Mouse (Mus musculus): ENCODE measurements around the gene Mcat. TPM values are rescaled to one million over a fixed set of nuclear protein-coding genes. Genes with fewer than 3 reads are reported as not detected.

The Mcat gene
- polyA plus RNA-seq, 1 experiment = 30.3 TPM

DNA sequence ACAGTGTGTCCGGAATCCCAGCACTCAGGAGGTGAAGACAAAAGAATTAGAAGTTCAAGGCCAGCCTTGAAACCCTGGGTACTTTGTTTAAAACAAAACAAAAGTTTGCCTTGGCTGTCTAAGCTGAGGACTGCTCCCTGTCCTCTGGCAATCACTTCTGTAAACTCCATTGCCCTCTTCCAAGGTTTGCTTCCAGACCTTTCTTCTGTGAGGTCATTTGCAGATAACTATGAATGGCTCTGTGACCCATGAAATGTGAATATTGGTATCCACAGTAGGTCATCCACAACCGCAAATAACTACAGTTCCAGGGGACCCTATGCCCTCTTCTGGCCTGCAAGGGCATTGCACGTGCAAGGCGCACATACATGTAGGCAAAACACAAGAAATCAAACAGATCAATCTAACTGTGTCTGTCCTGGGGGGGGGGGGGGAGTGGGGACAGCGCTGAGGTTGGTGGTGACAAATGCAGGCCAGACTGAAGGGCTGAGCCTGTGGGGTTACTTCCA, 31.6 kb downstream of the Mcat start:
- no peak for TF ChIP-seq GATA1 (IDR thresholded peaks at IDR 0.05; ENCODE audit: low read length)

GRCm38 (mm10) chr15:83530688-83531087, 32.9 kb downstream of the Mcat start:
- TF ChIP-seq GATA1 (IDR thresholded peaks at IDR 0.05; ENCODE audit: low read length) = no peak

- TF ChIP-seq GATA1 (IDR thresholded peaks at IDR 0.05; ENCODE audit: low read length) = no peak
Measured at GRCm38 (mm10) chr15:83530233-83530632, 33.4 kb downstream of the Mcat start.

GRCm38 (mm10) chr15:83529765-83530164, 33.8 kb downstream of the Mcat start:
- TF ChIP-seq GATA1 (IDR thresholded peaks at IDR 0.05; ENCODE audit: low read length) = no peak

- TF ChIP-seq GATA1 (IDR thresholded peaks at IDR 0.05; ENCODE audit: low read length) = no peak
Measured at GRCm38 (mm10) chr15:83528892-83529291, 34.7 kb downstream of the Mcat start.

DNA sequence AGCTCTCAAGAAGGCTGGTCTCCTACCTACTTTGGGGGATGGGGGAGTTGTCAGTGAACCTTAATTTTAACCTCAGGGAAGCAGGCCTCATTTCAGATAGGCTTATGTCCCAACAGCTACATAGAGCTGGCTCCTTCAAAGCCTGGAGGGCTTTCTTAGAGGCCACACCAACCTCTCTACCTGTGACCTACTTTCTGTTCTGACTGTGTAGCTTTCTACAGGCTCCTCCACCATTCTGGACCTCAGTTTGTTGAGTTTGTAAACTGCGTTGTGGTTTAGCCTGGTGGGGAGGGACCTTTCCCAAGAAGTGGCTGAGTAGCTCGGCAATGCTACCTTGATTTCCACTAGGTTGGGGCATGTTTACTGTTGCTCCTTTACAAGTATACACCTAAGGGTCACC, 35.8 kb downstream of the Mcat start:
- TF ChIP-seq GATA1 (IDR thresholded peaks at IDR 0.05; ENCODE audit: low read length) = no peak

GRCm38 (mm10) chr15:83527092-83527437, 36.5 kb downstream of the Mcat start:
- no peak for TF ChIP-seq GATA1 (IDR thresholded peaks at IDR 0.05; ENCODE audit: low read length)

GRCm38 (mm10) chr15:83526424-83527091, 37.0 kb downstream of the Mcat start, which contains the start of gene Bik:
Gene Bik, plus strand, starts transcription at chr15:83526862.
- no peak for TF ChIP-seq GATA1 (IDR thresholded peaks at IDR 0.05; ENCODE audit: low read length)

- TF ChIP-seq GATA1 (IDR thresholded peaks at IDR 0.05; ENCODE audit: low read length) = no peak
Measured at GRCm38 (mm10) chr15:83524333-83524729, 39.3 kb downstream of the Mcat start.

DNA sequence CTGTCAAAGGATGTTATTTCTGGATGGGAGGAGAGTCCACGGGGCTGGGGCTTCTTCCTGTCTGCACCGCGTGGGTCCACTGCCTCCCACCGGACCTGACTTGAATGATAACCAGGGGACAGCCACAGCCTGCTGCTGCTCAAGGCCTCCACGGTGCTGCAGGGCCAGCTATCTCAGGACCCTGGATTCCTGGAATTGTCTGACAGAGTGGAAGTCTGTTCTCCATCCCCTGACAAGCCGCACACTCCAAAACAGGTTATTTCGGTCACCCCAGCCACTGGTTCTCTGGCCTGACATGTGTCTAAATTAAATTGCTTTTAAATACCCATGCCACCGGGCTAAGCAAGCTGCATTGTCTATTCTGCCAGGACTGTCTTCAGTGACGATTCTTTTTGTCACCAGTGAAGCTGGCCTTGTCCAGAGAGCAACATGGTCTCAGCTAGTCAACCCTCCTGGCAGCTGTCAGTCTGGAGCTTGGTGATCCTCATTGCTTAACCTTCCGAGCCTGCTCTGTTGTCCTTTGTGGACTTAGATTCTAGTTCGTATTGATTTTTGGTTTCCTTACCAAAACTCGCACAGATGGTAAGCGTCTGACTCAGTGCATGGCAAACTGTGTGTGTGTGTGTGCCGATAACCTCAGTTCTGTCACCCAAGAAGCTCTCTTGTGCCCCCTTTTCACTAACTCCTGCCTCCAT, 39.8 kb downstream of the Mcat start:
- no peak for TF ChIP-seq GATA1 (IDR thresholded peaks at IDR 0.05; ENCODE audit: low read length)

- no peak for TF ChIP-seq GATA1 (IDR thresholded peaks at IDR 0.05; ENCODE audit: low read length)
Measured at GRCm38 (mm10) chr15:83523196-83523595, 40.4 kb downstream of the Mcat start.

DNA sequence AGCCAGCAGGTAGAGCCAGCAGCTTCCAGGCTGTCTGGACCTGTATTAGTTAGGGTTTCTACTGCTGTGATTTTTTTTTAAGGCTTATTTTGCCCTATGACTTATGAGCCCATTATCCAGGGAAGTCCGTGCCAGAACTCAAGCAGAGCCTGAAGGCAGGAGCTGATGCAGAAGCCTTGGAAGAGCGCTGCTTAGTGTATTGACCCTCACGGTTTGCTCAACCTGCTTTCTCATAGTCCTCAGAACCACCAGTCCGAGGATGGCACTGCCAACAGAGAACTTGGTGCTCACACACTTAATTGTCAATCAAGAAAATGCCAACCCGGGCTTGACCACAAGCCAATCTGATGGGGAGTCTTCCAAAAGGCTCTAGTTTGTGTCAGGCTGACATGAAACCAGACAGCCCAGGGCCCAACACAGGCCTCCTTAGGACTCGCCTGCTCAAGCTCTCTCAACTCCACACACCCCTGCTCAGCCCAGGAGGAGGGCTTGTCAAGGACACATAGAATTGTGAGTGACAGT, 42.7 kb downstream of the Mcat start:
- no peak for TF ChIP-seq GATA1 (IDR thresholded peaks at IDR 0.05; ENCODE audit: low read length)

DNA sequence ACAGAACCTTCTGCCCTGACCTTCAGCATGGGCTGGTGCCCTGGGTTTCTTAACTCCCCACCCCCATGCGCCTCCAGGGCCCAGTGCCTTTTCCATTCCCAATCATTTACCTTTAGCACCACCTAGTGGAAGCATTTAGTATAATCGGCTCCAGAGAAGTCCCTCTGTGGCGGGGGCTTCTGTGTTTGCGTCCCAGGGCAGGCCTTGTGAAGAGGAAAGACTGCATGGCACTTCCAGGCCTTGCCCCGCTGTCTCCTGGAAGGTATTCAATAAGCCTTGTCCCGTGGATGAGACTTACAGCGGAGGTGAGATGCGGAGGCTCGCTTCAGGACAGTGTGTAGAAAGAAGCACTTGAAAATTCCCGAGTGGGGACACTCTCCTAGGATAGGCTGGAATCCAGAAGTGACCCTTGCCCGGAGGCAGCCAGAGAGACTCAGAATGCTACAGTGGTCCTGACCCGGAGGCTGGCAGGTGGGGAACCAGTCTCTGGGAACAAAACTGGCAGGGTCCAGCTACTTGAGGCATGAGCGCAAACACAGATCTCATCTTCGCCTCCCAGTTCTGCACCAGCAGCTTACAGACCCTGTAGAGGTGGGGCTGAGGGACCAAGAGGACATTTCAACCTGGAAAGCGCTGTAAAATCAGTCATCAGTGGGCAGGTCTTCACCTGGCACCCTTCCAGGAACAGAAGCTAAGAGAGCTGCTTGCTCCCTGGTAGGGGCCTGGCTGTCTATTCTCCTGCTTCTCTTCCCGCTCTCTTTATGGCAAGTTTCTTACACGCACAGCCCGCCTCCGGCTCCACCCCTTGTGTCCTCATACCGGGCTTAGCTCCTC, 45.2 kb downstream of the Mcat start:
- TF ChIP-seq GATA1 (IDR thresholded peaks at IDR 0.05; ENCODE audit: low read length) = no peak

- no peak for TF ChIP-seq GATA1 (IDR thresholded peaks at IDR 0.05; ENCODE audit: low read length)
Measured at GRCm38 (mm10) chr15:83515018-83515417, 48.6 kb downstream of the Mcat start.

GRCm38 (mm10) chr15:83512489-83513281, 50.9 kb downstream of the Mcat start:
- TF ChIP-seq GATA1 (IDR thresholded peaks at IDR 0.05; ENCODE audit: low read length) = no peak

Measured in G1E-ER4 (cell line).